Mouse (Mus musculus): ENCODE measurements at regions not wholly inside any gene's neighbourhood (a gene's known extent, or its start where the extent isn't known, plus 50 kb on each side); places are given as distances from the start of the nearest gene placed in this dataset.

GRCm38 (mm10) chr3:118434847-118435246 is 127.1 kb upstream of the Dpyd start:
- Histone ChIP-seq H3K4me3 (ENCODE audit: insufficient read depth, low read length) (peak overlapping the region; percentile 94), H3K4me1 (ENCODE audit: control insufficient read depth, insufficient read depth, low read length) (no peaks in the 10 kb centered on the region), H3K27ac (ENCODE audit: insufficient read depth, low read length) (peak overlapping the region; percentile 50)
- TF ChIP-seq POLR2A (IDR thresholded peaks at IDR 0.05; ENCODE audit: extremely low read depth, insufficient read depth, low read length) = no peak
- no peak for TF ChIP-seq CTCF (IDR thresholded peaks at IDR 0.05; ENCODE audit: extremely low read depth, insufficient read depth, low read length)

GRCm38 (mm10) chr3:118435248-118435647 is 126.7 kb upstream of the Dpyd start:
- Histone ChIP-seq H3K27ac (ENCODE audit: insufficient read depth, low read length) (peak overlapping the region; percentile 19; the same call in 1 of the 2 replicates), H3K4me1 (ENCODE audit: control insufficient read depth, insufficient read depth, low read length) (no peaks in the 10 kb centered on the region), H3K4me3 (ENCODE audit: insufficient read depth, low read length) (peak overlapping the region; percentile 94)
- TF ChIP-seq CTCF (IDR thresholded peaks at IDR 0.05; ENCODE audit: extremely low read depth, insufficient read depth, low read length) (no peak), POLR2A (IDR thresholded peaks at IDR 0.05; ENCODE audit: extremely low read depth, insufficient read depth, low read length) (no peak)

DNA sequence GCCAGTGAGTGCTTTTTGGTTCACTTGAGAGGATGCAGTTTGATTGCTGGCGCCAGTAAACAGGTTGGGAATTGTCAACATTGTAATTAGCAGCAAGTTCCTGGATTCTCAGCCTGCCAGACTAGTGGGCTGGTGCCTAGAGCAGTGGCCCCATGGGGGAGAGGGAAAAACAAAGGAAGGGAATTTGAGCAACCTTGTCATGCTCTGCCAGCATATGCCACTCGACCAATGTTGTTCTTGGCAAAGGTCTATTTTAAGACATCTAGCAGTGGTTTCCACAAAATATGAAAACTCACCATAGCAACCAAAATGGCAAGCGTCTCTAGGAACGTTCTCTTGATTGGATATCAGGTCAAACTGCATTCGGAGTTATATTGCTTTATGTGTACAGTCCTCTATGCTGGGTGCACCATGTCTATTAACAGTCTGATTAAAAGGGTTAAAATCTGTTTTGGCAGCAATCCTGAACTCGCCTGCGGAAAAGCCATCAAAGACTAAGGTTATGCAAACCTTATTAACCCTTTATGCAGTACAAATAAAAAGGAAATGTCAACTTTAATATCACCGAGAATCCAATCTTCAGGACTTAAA is 118.1 kb upstream of the Dpyd start:
- H3K27ac ChIP-seq (ENCODE audit: insufficient read depth, low read length) = no peak overlapping the region

DNA sequence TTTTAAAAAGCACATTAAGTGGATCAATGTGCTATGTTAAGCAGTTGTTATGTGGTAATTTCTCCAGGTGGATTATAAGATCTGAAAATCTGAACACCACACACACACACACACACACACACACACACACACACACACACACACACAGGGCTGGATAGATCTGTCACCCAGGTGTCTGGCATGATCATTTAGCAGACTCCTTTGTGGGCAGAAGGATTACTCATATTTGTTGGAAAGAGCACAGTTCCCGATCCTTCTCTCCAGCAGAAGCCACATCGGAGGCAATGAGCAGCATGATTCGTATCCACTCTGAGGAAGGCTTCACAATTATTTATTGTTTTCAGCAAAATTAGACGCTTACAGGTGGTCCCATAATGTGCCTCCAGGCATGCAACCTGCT is 116.6 kb upstream of the Dpyd start:
- no peak for TF ChIP-seq POLR2A (IDR thresholded peaks at IDR 0.05; ENCODE audit: extremely low read depth, insufficient read depth, low read length)
- no peak for TF ChIP-seq CTCF (IDR thresholded peaks at IDR 0.05; ENCODE audit: extremely low read depth, insufficient read depth, low read length)
- no peak overlapping the region for H3K27ac ChIP-seq (ENCODE audit: insufficient read depth, low read length)
- peaks cover 5% of the 10 kb centered on the region for H3K4me1 ChIP-seq (ENCODE audit: control insufficient read depth, insufficient read depth, low read length)
- H3K4me3 ChIP-seq (ENCODE audit: insufficient read depth, low read length) = no peak overlapping the region

More for the DNA sequence above, 118.1 kb upstream of the Dpyd start:
- TF ChIP-seq POLR2A (IDR thresholded peaks at IDR 0.05; ENCODE audit: extremely low read depth, insufficient read depth, low read length) = no peak
- no peak for TF ChIP-seq CTCF (IDR thresholded peaks at IDR 0.05; ENCODE audit: extremely low read depth, insufficient read depth, low read length)
- Histone ChIP-seq H3K4me3 (ENCODE audit: insufficient read depth, low read length) (no peak overlapping the region), H3K4me1 (ENCODE audit: control insufficient read depth, insufficient read depth, low read length) (peaks cover 5% of the 10 kb centered on the region)

GRCm38 (mm10) chr3:118459636-118460035 is 102.3 kb upstream of the Dpyd start:
- H3K4me1 ChIP-seq (ENCODE audit: control insufficient read depth, insufficient read depth, low read length) = peaks cover 2% of the 10 kb centered on the region; the same call in 1 of the 2 replicates
- no peak overlapping the region; the same call in 1 of the 2 replicates for H3K27ac ChIP-seq (ENCODE audit: insufficient read depth, low read length)
- TF ChIP-seq POLR2A (IDR thresholded peaks at IDR 0.05; ENCODE audit: extremely low read depth, insufficient read depth, low read length) (no peak), CTCF (IDR thresholded peaks at IDR 0.05; ENCODE audit: extremely low read depth, insufficient read depth, low read length) (no peak)
- H3K4me3 ChIP-seq (ENCODE audit: insufficient read depth, low read length) = no peak overlapping the region

DNA sequence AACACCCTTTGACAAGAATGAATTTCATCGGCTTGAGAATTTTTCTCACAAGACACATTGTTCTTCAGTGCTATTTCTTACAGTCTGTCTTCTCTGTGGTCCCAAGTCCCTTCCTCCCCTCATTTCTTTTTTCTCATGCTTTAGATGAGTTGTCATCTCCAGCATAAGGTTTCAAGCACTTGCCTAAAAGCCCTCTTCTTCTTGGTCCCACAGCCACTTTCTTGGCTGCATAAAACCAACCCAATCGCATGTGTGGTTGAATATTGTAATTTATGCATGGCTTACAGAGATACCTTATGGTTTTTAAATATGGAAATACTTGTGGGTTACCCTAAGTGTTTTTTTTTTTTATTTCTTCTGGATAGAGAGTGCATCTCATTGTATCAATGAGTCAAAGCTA is 96.3 kb upstream of the Dpyd start:
- TF ChIP-seq CTCF (IDR thresholded peaks at IDR 0.05; ENCODE audit: extremely low read depth, insufficient read depth, low read length) (no peak), POLR2A (IDR thresholded peaks at IDR 0.05; ENCODE audit: extremely low read depth, insufficient read depth, low read length) (no peak)
- H3K27ac ChIP-seq (ENCODE audit: insufficient read depth, low read length) = no peak overlapping the region
- no peak overlapping the region for H3K4me3 ChIP-seq (ENCODE audit: insufficient read depth, low read length)
- H3K4me1 ChIP-seq (ENCODE audit: control insufficient read depth, insufficient read depth, low read length) = peaks cover 3% of the 10 kb centered on the region

DNA sequence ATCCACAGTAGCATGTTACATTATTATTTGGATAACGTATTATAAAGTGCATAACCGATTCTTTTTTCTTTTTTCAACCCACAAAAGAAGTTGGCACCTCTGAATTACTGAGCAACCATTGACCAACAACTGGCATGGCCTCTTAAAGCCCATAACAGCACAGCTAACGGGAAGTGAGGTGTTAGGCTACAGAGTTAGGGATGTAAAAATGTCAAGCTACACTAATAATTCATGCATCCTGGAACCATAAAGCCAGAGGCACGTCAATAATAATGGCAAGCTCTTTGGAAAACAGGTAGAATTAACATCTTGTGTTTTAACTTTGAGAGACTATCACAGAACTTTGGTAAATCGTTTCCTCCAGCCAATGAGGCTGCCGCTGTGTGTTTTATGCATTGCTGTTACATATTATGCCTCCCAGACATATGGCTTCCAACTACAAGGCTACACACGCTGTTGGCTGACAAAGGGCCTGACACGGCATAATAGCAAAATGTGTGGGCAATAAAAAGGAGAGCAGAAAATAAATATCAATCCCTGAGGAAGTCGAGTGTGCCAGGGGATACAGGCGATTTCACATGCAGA is 89.6 kb upstream of the Dpyd start:
- H3K4me1 ChIP-seq (ENCODE audit: control insufficient read depth, insufficient read depth, low read length) = peaks cover 2% of the 10 kb centered on the region; the same call in 1 of the 2 replicates

GRCm38 (mm10) chr3:118478065-118478464 is 83.9 kb upstream of the Dpyd start:
- no peak for TF ChIP-seq CTCF (IDR thresholded peaks at IDR 0.05; ENCODE audit: extremely low read depth, insufficient read depth, low read length)
- TF ChIP-seq POLR2A (IDR thresholded peaks at IDR 0.05; ENCODE audit: extremely low read depth, insufficient read depth, low read length) = no peak
- Histone ChIP-seq H3K4me3 (ENCODE audit: insufficient read depth, low read length) (no peak overlapping the region), H3K27ac (ENCODE audit: insufficient read depth, low read length) (no peak overlapping the region), H3K4me1 (ENCODE audit: control insufficient read depth, insufficient read depth, low read length) (peaks cover 2% of the 10 kb centered on the region; the same call in 1 of the 2 replicates)

More for the DNA sequence above, 89.6 kb upstream of the Dpyd start:
- no peak for TF ChIP-seq CTCF (IDR thresholded peaks at IDR 0.05; ENCODE audit: extremely low read depth, insufficient read depth, low read length)
- no peak for TF ChIP-seq POLR2A (IDR thresholded peaks at IDR 0.05; ENCODE audit: extremely low read depth, insufficient read depth, low read length)
- H3K4me3 ChIP-seq (ENCODE audit: insufficient read depth, low read length) = no peak overlapping the region
- no peak overlapping the region for H3K27ac ChIP-seq (ENCODE audit: insufficient read depth, low read length)

- no peak for TF ChIP-seq CTCF (IDR thresholded peaks at IDR 0.05; ENCODE audit: extremely low read depth, insufficient read depth, low read length)
- Histone ChIP-seq H3K4me1 (ENCODE audit: control insufficient read depth, insufficient read depth, low read length) (peaks cover 2% of the 10 kb centered on the region; the same call in 1 of the 2 replicates), H3K27ac (ENCODE audit: insufficient read depth, low read length) (no peak overlapping the region), H3K4me3 (ENCODE audit: insufficient read depth, low read length) (no peak overlapping the region)
Observed at GRCm38 (mm10) chr3:118480515-118481248, 81.2 kb upstream of the Dpyd start.

All from cortical plate, adult 2 months (tissue).